Mouse (Mus musculus): ENCODE measurements around the gene Adap1. TPM values are rescaled to one million over a fixed set of nuclear protein-coding genes. Genes with fewer than 3 reads are reported as not detected.

Gene Adap1
- total RNA-seq, 1 experiment: 65.0 TPM

DNA sequence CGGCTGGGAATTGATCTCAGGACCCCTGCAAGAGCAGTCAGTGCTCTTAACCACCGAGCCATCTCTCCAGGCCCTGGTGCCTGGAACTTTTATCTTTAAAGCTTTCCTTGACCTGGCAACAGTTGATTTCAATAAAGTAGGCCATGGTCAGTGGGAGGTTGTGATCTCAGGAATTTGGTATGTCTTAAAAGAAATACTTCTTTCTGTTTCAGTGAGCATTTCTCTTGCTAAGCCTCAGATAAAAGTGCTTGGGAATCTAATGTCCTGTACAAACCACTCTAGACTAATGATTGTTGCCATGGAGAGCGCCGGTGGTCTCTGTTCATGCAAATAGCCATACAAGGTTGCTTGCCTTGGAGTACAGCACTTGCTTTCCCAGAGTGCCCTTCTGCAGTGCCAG, 67.6 kb downstream of the Adap1 start:
- Histone ChIP-seq H3K36me3 (ENCODE audit: control insufficient read depth, insufficient read depth, low read length, poor library complexity, severe bottlenecking) (peaks cover 30% of the 10 kb centered on the region; the same call in 1 of the 2 replicates), H3K9me3 (ENCODE audit: control insufficient read depth, insufficient read depth, low read depth, low read length) (no peaks in the 10 kb centered on the region), H3K9ac (ENCODE audit: insufficient read depth, low read depth, low read length, poor library complexity, severe bottlenecking) (no peak overlapping the region), H3K4me3 (ENCODE audit: insufficient read depth in 1 of 2, low read depth in 1 of 2, low read length in 2 of 2, poor library complexity in 1 of 2, severe bottlenecking in 1 of 2) (no peak overlapping the region), H3K4me1 (ENCODE audit: control insufficient read depth in 2 of 2, insufficient read depth in 2 of 2, low read length in 2 of 2, poor library complexity in 1 of 2) (peaks cover 12 to 14% of the 10 kb centered on the region in 2 experiments), H3K27ac (ENCODE audit: insufficient read depth, low read depth, low read length, poor library complexity, severe bottlenecking) (no peak overlapping the region)
- in situ Hi-C loops (cut with MboI; ENCODE audit: low sequenced_read_pairs in 2 of 2, unreplicated experiment in 2 of 2): no loop called here
- DNase-seq (ENCODE audit: low read depth, low spot score): no peak
- no peak for TF ChIP-seq ZNF384 (IDR thresholded peaks at IDR 0.05; ENCODE audit: low read depth, low read length)
- no peak for TF ChIP-seq MAFK (IDR thresholded peaks at IDR 0.05; ENCODE audit: insufficient read depth, low read depth, low read length)
- no peak for TF ChIP-seq CHD2 (IDR thresholded peaks at IDR 0.05; ENCODE audit: low read depth, low read length)
- TF ChIP-seq ZC3H11A (IDR thresholded peaks at IDR 0.05; ENCODE audit: borderline replicate concordance, low read depth, low read length): no peak
- no peak for TF ChIP-seq HCFC1 (IDR thresholded peaks at IDR 0.05; ENCODE audit: borderline replicate concordance, insufficient read depth, low read length)

DNA sequence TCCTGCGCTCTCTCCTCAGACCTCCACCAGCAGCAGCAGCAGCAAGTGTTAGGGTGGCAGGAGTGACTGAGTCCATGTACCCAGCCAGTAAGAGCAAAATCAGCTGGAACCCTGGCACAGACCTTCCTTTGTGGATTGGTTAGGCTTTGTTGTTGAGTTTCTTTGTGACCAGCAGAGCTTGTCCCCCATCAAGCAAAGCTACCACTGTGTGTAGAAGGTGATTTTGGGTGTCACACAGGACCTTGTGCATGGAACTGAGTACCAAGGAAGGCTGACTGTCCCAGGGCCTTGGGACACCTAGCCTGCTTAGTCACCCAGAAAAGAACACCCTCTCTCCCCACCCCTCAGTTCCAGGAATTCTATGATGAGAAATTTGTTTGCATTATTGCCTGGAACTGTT, 68.2 kb downstream of the Adap1 start:
- Histone ChIP-seq H3K4me3 (ENCODE audit: insufficient read depth in 1 of 2, low read depth in 1 of 2, low read length in 2 of 2, poor library complexity in 1 of 2, severe bottlenecking in 1 of 2) (no peak overlapping the region), H3K36me3 (ENCODE audit: control insufficient read depth, insufficient read depth, low read length, poor library complexity, severe bottlenecking) (peaks cover 25% of the 10 kb centered on the region; the same call in 1 of the 2 replicates), H3K9me3 (ENCODE audit: control insufficient read depth, insufficient read depth, low read depth, low read length) (no peaks in the 10 kb centered on the region), H3K27ac (ENCODE audit: insufficient read depth, low read depth, low read length, poor library complexity, severe bottlenecking) (0 out of 2 replicates have a peak overlapping the region, but pooled peaks have one; percentile 19), H3K4me1 (ENCODE audit: control insufficient read depth in 2 of 2, insufficient read depth in 2 of 2, low read length in 2 of 2, poor library complexity in 1 of 2) (peaks cover 12 to 14% of the 10 kb centered on the region in 2 experiments), H3K9ac (ENCODE audit: insufficient read depth, low read depth, low read length, poor library complexity, severe bottlenecking) (no peak overlapping the region)
- no peak for DNase-seq (ENCODE audit: low read depth, low spot score)
- TF ChIP-seq HCFC1 (IDR thresholded peaks at IDR 0.05; ENCODE audit: borderline replicate concordance, insufficient read depth, low read length): no peak
- no peak for TF ChIP-seq ZC3H11A (IDR thresholded peaks at IDR 0.05; ENCODE audit: borderline replicate concordance, low read depth, low read length)
- no peak for TF ChIP-seq ZNF384 (IDR thresholded peaks at IDR 0.05; ENCODE audit: low read depth, low read length)
- TF ChIP-seq CHD2 (IDR thresholded peaks at IDR 0.05; ENCODE audit: low read depth, low read length): no peak
- TF ChIP-seq MAFK (IDR thresholded peaks at IDR 0.05; ENCODE audit: insufficient read depth, low read depth, low read length): no peak
- in situ Hi-C loops (cut with MboI; ENCODE audit: low sequenced_read_pairs in 2 of 2, unreplicated experiment in 2 of 2): no loop called here

DNA sequence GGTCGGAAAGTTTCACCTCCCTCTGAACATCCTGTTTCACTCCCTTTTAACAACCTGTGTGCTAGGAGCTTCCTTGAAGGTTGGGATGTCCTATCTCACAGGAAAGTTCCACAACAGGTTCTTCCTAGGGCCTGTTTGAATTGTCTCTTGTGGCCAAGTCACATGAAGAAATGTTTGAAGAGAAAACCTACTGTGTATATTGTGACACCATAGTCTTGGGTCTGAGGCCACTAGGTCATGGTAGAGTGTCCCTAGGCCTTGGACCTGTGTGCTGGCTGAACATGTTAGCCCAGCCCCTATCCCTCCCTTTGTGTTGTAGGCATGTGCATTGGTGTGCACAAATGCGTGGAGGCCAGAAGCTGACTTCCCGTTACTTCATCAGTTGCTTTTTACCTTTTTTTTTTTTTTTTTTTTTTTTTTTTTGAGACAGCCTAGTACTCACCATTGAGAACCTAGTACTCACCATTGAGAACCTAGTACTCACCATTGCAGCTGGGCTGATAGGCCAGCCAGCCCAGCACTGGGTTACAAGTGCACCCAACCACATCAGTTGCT, 69.1 kb downstream of the Adap1 start:
- in situ Hi-C loops (cut with MboI; ENCODE audit: low sequenced_read_pairs in 2 of 2, unreplicated experiment in 2 of 2): no loop called here
- Histone ChIP-seq H3K9me3 (ENCODE audit: control insufficient read depth, insufficient read depth, low read depth, low read length) (no peaks in the 10 kb centered on the region), H3K27ac (ENCODE audit: insufficient read depth, low read depth, low read length, poor library complexity, severe bottlenecking) (no peak overlapping the region), H3K9ac (ENCODE audit: insufficient read depth, low read depth, low read length, poor library complexity, severe bottlenecking) (no peak overlapping the region), H3K4me3 (ENCODE audit: insufficient read depth in 1 of 2, low read depth in 1 of 2, low read length in 2 of 2, poor library complexity in 1 of 2, severe bottlenecking in 1 of 2) (no peak overlapping the region), H3K36me3 (ENCODE audit: control insufficient read depth, insufficient read depth, low read length, poor library complexity, severe bottlenecking) (peaks cover 15% of the 10 kb centered on the region; the same call in 1 of the 2 replicates), H3K4me1 (ENCODE audit: control insufficient read depth in 2 of 2, insufficient read depth in 2 of 2, low read length in 2 of 2, poor library complexity in 1 of 2) (peaks cover 12 to 14% of the 10 kb centered on the region in 2 experiments)
- no peak for DNase-seq (ENCODE audit: low read depth, low spot score)
- 0 out of 2 replicates have a peak, but pooled peaks have one; percentile 52 for TF ChIP-seq ZNF384 (IDR thresholded peaks at IDR 0.05; ENCODE audit: low read depth, low read length)
- TF ChIP-seq ZC3H11A (IDR thresholded peaks at IDR 0.05; ENCODE audit: borderline replicate concordance, low read depth, low read length): no peak
- no peak for TF ChIP-seq MAFK (IDR thresholded peaks at IDR 0.05; ENCODE audit: insufficient read depth, low read depth, low read length)
- no peak for TF ChIP-seq HCFC1 (IDR thresholded peaks at IDR 0.05; ENCODE audit: borderline replicate concordance, insufficient read depth, low read length)

DNA sequence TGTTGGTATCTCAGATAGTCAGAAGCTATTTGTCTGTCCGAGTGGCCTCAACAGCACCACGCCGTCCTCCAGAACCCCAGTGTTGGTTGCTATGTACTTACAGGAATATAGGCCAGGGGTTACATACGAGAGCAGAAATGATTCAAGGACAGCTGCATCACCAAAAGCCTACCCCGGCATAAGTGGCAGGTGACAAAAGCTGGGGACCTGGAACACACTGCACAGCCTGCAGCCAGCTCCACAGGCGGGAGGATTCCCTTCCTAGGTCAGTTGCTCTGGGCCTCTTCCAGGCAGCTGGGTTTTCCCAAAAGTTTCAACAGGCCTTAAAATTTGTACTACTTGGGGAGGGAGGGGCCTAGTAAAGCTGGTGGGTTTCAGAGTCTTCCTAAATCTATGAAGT, 69.6 kb downstream of the Adap1 start:
- in situ Hi-C loops (cut with MboI; ENCODE audit: low sequenced_read_pairs in 2 of 2, unreplicated experiment in 2 of 2): no loop called here
- Histone ChIP-seq H3K27ac (ENCODE audit: insufficient read depth, low read depth, low read length, poor library complexity, severe bottlenecking) (no peak overlapping the region), H3K9ac (ENCODE audit: insufficient read depth, low read depth, low read length, poor library complexity, severe bottlenecking) (no peak overlapping the region), H3K9me3 (ENCODE audit: control insufficient read depth, insufficient read depth, low read depth, low read length) (no peaks in the 10 kb centered on the region), H3K4me3 (ENCODE audit: insufficient read depth in 1 of 2, low read depth in 1 of 2, low read length in 2 of 2, poor library complexity in 1 of 2, severe bottlenecking in 1 of 2) (no peak overlapping the region), H3K4me1 (ENCODE audit: control insufficient read depth in 2 of 2, insufficient read depth in 2 of 2, low read length in 2 of 2, poor library complexity in 1 of 2) (peaks cover 12 to 14% of the 10 kb centered on the region in 2 experiments), H3K36me3 (ENCODE audit: control insufficient read depth, insufficient read depth, low read length, poor library complexity, severe bottlenecking) (peaks cover 13% of the 10 kb centered on the region; the same call in 1 of the 2 replicates)
- TF ChIP-seq HCFC1 (IDR thresholded peaks at IDR 0.05; ENCODE audit: borderline replicate concordance, insufficient read depth, low read length) (no peak), ZNF384 (IDR thresholded peaks at IDR 0.05; ENCODE audit: low read depth, low read length) (no peak), ZC3H11A (IDR thresholded peaks at IDR 0.05; ENCODE audit: borderline replicate concordance, low read depth, low read length) (no peak), MAFK (IDR thresholded peaks at IDR 0.05; ENCODE audit: insufficient read depth, low read depth, low read length) (no peak), CHD2 (IDR thresholded peaks at IDR 0.05; ENCODE audit: low read depth, low read length) (no peak)
- no peak for DNase-seq (ENCODE audit: low read depth, low spot score)

Measured in ES-E14 (cell line).